Mouse (Mus musculus): ENCODE data around the gene Dnm2. TPM values are rescaled to one million over a fixed set of nuclear protein-coding genes. Genes with fewer than 3 reads are reported as not detected.

The Dnm2 gene
- total and polyA plus RNA-seq, 2 experiments, result 28.9 to 74.4 TPM

GRCm38 (mm10) chr9:21445081-21445744, 20.5 kb downstream of the Dnm2 start:
- Histone ChIP-seq H3K9ac (ENCODE audit: low read depth, low read length) (no peak overlapping the region), H3K36me3 (ENCODE audit: control insufficient read depth, insufficient read depth, low read length) (no peaks in the 10 kb centered on the region), H3K4me3 (ENCODE audit: insufficient read depth, low read depth, low read length) (no peak overlapping the region), H3K4me1 (ENCODE audit: control insufficient read depth, insufficient read depth, low read length) (peaks cover 16% of the 10 kb centered on the region), H3K27ac (replicated peaks; ENCODE audit: insufficient read depth, low read depth, low read length) (no peak overlapping the region), H3K27me3 (ENCODE audit: control insufficient read depth, insufficient read depth, low read length) (no peaks in the 10 kb centered on the region), H3K79me2 (ENCODE audit: control insufficient read depth, insufficient read depth, low read length) (peaks cover 60% of the 10 kb centered on the region)
- 77% methylated on average over 6 of the region's 6 CpGs for WGBS
- no peak for DNase-seq (ENCODE audit: extremely low read depth, low read depth, low spot score)
- TF ChIP-seq POLR2A (IDR thresholded peaks at IDR 0.05; ENCODE audit: extremely low read depth, insufficient read depth, low read length) (no peak), CTCF (IDR thresholded peaks at IDR 0.05; ENCODE audit: low read depth, low read length) (no peak)

DNA sequence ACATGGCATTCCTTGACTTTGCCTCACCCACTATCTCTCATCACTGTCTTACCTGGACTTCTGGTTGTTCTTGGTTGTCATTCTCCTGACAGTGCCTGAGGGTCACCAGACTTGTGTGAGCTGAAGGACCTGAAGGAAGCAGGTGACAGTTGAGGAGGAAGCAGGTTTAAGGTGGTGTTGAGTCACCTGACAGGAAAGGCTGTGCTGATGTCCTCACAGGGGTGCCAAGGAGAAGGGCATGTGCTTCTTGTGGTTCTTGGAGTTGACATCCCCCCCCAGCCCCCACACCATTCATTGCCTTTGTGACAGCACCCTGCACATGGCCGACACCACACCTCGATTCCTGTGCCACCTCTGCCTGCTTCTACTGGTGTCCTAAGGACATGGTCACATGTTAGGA, 23.1 kb downstream of the Dnm2 start:
- Histone ChIP-seq H3K4me1 (ENCODE audit: control insufficient read depth, insufficient read depth, low read length) (peaks cover 18% of the 10 kb centered on the region), H3K79me2 (ENCODE audit: control insufficient read depth, insufficient read depth, low read length) (peaks cover 61% of the 10 kb centered on the region), H3K27ac (replicated peaks; ENCODE audit: insufficient read depth, low read depth, low read length) (no peak overlapping the region), H3K36me3 (ENCODE audit: control insufficient read depth, insufficient read depth, low read length) (no peaks in the 10 kb centered on the region), H3K9ac (ENCODE audit: low read depth, low read length) (no peak overlapping the region), H3K27me3 (ENCODE audit: control insufficient read depth, insufficient read depth, low read length) (no peaks in the 10 kb centered on the region), H3K4me3 (ENCODE audit: insufficient read depth, low read depth, low read length) (no peak overlapping the region)
- WGBS, result 96% methylated on average over 2 of the region's 2 CpGs
- no peak for TF ChIP-seq POLR2A (IDR thresholded peaks at IDR 0.05; ENCODE audit: extremely low read depth, insufficient read depth, low read length)
- TF ChIP-seq CTCF (IDR thresholded peaks at IDR 0.05; ENCODE audit: low read depth, low read length), result no peak
- DNase-seq (ENCODE audit: extremely low read depth, low read depth, low spot score), result no peak

DNA sequence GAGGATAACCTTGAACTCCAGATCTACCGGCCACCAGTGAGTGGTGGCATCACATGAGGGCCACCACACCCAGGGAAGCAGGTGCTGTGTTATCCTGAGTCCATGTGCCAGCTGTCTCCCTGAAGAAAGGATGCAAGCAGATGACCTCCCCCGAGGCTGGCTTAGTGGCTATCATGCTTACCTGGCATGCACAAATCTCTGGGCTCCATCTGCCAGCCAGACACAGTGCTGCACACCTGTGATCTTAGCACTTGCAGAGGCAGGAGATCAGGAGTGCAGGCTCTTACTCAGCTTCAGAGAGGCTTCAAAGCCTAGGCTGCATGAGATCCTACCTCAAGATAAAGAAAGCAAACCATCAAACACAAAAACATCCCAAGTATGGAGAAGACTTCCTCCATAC, 25.0 kb downstream of the Dnm2 start:
- 36% methylated on average over 2 of the region's 2 CpGs for WGBS
- no peak for DNase-seq (ENCODE audit: extremely low read depth, low read depth, low spot score)
- Histone ChIP-seq H3K27ac (replicated peaks; ENCODE audit: insufficient read depth, low read depth, low read length) (no peak overlapping the region), H3K4me3 (ENCODE audit: insufficient read depth, low read depth, low read length) (no peak overlapping the region), H3K36me3 (ENCODE audit: control insufficient read depth, insufficient read depth, low read length) (no peaks in the 10 kb centered on the region), H3K9ac (ENCODE audit: low read depth, low read length) (no peak overlapping the region), H3K79me2 (ENCODE audit: control insufficient read depth, insufficient read depth, low read length) (peaks cover 63% of the 10 kb centered on the region), H3K27me3 (ENCODE audit: control insufficient read depth, insufficient read depth, low read length) (no peaks in the 10 kb centered on the region), H3K4me1 (ENCODE audit: control insufficient read depth, insufficient read depth, low read length) (peaks cover 8% of the 10 kb centered on the region)
- TF ChIP-seq CTCF (IDR thresholded peaks at IDR 0.05; ENCODE audit: low read depth, low read length) (no peak), POLR2A (IDR thresholded peaks at IDR 0.05; ENCODE audit: extremely low read depth, insufficient read depth, low read length) (no peak)

DNA sequence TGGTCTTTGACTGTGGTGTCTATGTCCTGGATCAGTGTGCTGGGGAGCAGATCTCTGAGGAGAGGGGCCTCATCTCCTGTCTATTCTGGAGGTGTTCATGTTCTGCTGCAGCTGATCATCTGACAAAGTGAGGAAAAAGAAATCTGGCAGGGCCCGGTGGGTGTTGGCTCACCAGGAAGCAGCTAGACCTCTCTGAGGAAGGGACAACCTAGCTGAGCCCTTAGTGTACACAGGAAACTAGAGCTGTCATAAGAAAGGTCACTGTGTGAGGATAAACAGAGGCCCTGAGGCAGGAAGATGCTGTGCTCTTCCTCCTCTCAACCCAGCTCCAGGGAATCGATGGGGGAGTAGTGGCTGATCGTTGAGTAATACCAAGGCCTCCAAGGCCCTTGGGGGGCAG, 25.6 kb downstream of the Dnm2 start:
- no peak overlapping the region for H3K9ac ChIP-seq (ENCODE audit: low read depth, low read length)
- H3K4me1 ChIP-seq (ENCODE audit: control insufficient read depth, insufficient read depth, low read length), result peaks cover 9% of the 10 kb centered on the region
- no peak overlapping the region; the same call in 1 of the 2 replicates for H3K27ac ChIP-seq (replicated peaks; ENCODE audit: insufficient read depth, low read depth, low read length)
- DNase-seq (ENCODE audit: extremely low read depth, low read depth, low spot score), result no peak
- H3K27me3 ChIP-seq (ENCODE audit: control insufficient read depth, insufficient read depth, low read length), result no peaks in the 10 kb centered on the region
- H3K36me3 ChIP-seq (ENCODE audit: control insufficient read depth, insufficient read depth, low read length), result no peaks in the 10 kb centered on the region
- H3K4me3 ChIP-seq (ENCODE audit: insufficient read depth, low read depth, low read length), result no peak overlapping the region
- 69% methylated on average over 3 of the region's 3 CpGs for WGBS
- TF ChIP-seq POLR2A (IDR thresholded peaks at IDR 0.05; ENCODE audit: extremely low read depth, insufficient read depth, low read length), result no peak
- TF ChIP-seq CTCF (IDR thresholded peaks at IDR 0.05; ENCODE audit: low read depth, low read length), result no peak
- peaks cover 68% of the 10 kb centered on the region for H3K79me2 ChIP-seq (ENCODE audit: control insufficient read depth, insufficient read depth, low read length)

- peaks cover 61% of the 10 kb centered on the region for H3K79me2 ChIP-seq (ENCODE audit: control insufficient read depth, insufficient read depth, low read length)
- H3K4me1 ChIP-seq (ENCODE audit: control insufficient read depth, insufficient read depth, low read length), result peaks cover 8% of the 10 kb centered on the region
- no peak overlapping the region for H3K27ac ChIP-seq (replicated peaks; ENCODE audit: insufficient read depth, low read depth, low read length)
- no peak overlapping the region for H3K4me3 ChIP-seq (ENCODE audit: insufficient read depth, low read depth, low read length)
- TF ChIP-seq CTCF (IDR thresholded peaks at IDR 0.05; ENCODE audit: low read depth, low read length), result no peak
- no peak for TF ChIP-seq POLR2A (IDR thresholded peaks at IDR 0.05; ENCODE audit: extremely low read depth, insufficient read depth, low read length)
- no peaks in the 10 kb centered on the region for H3K27me3 ChIP-seq (ENCODE audit: control insufficient read depth, insufficient read depth, low read length)
- WGBS, result 88% methylated on average over 8 of the region's 8 CpGs
- no peak for DNase-seq (ENCODE audit: extremely low read depth, low read depth, low spot score)
- no peak overlapping the region for H3K9ac ChIP-seq (ENCODE audit: low read depth, low read length)
- no peaks in the 10 kb centered on the region for H3K36me3 ChIP-seq (ENCODE audit: control insufficient read depth, insufficient read depth, low read length)
Measured at GRCm38 (mm10) chr9:21451391-21451790, 26.7 kb downstream of the Dnm2 start.

DNA sequence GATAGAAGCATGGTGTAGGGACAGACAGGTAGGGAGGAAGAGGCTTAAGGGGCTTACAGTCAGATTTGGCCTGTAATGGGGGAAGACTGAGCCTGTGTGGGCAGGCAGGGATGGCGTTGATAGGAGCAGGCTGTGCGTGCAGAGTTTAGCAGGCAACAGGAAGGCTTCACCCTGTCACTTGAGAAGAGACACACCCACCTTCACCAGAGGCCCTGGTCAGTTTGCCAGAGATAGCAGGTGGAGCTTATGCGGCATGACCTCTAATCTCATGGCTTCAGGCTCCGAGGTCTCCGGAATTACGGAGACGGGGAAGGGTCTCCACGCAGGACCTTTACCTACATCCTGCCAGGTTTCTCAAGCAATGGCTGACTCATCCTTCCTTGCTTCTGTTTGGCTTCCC, 27.2 kb downstream of the Dnm2 start:
- H3K4me1 ChIP-seq (ENCODE audit: control insufficient read depth, insufficient read depth, low read length), result peaks cover 8% of the 10 kb centered on the region
- no peak overlapping the region for H3K4me3 ChIP-seq (ENCODE audit: insufficient read depth, low read depth, low read length)
- 75% methylated on average over 8 of the region's 8 CpGs for whole genome bisulfite sequencing
- peaks cover 60% of the 10 kb centered on the region for H3K79me2 ChIP-seq (ENCODE audit: control insufficient read depth, insufficient read depth, low read length)
- H3K36me3 ChIP-seq (ENCODE audit: control insufficient read depth, insufficient read depth, low read length), result no peaks in the 10 kb centered on the region
- no peak overlapping the region for H3K27ac ChIP-seq (replicated peaks; ENCODE audit: insufficient read depth, low read depth, low read length)
- H3K9ac ChIP-seq (ENCODE audit: low read depth, low read length), result no peak overlapping the region
- no peak for TF ChIP-seq CTCF (IDR thresholded peaks at IDR 0.05; ENCODE audit: low read depth, low read length)
- no peak for TF ChIP-seq POLR2A (IDR thresholded peaks at IDR 0.05; ENCODE audit: extremely low read depth, insufficient read depth, low read length)
- H3K27me3 ChIP-seq (ENCODE audit: control insufficient read depth, insufficient read depth, low read length), result no peaks in the 10 kb centered on the region
- no peak for DNase-seq (ENCODE audit: extremely low read depth, low read depth, low spot score)

All from liver, adult 2 months (tissue).